Mouse (Mus musculus): ENCODE data around the gene Syn2.

DNA sequence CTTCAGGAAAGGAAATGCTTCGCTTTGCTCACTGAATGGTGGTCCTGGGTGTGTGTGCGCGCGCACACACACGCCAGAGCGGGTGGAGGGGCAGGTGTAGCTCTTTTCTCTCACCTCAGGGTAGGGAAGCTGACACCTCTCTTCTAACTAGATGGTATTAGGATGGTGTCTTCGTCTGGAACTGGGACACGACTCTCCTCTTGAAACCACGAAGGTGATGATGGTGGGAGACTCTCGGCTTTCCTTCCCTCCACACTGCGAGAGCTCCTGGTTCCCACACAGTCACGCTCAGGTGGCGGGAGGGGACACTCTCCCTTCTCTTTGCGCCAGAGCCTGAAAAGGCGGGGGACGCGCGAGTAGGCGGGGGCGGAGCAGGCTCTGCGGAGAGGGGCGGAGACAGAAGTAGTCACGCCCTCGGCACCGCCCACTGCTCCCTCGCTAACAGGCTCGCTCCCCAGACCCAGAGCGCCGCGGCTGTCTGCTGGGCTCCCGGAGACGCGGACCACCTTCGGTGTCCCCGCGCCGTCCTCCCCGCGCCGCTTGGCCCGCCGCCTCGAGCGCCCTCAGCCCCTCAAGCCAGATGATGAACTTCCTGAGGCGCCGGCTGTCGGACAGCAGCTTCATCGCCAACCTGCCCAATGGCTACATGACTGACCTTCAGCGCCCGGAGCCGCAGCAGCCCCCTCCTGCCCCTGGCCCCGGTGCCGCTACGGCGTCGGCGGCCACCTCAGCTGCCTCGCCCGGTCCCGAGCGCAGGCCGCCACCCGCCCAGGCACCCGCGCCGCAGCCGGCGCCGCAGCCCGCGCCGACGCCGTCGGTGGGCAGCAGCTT lies at the start of gene Syn2:
- no peak for TF ChIP-seq POLR2A (IDR thresholded peaks at IDR 0.05; ENCODE audit: borderline replicate concordance, control insufficient read depth, low read depth, low read length)
- TF ChIP-seq CTCF (IDR thresholded peaks at IDR 0.05; ENCODE audit: control insufficient read depth, insufficient read depth, low read length) = no peak

Data from bone marrow, adult 2 months (tissue).